Mouse (Mus musculus) kidney, postnatal 14 days (tissue): ENCODE measurements at regions not wholly inside any gene's neighbourhood (a gene's known extent, or its start where the extent isn't known, plus 50 kb on each side); places are given as distances from the start of the nearest gene placed in this dataset.

Experiments
- DNase-seq: peaks from one replicate; pipeline ENCODE4 v3.0.0; 2022; ENCODE audit warnings: mixed read lengths

GRCm38 (mm10) chr12:51009644-51010043 lies 338.2 kb upstream of the G2e3 start:
- DNase-seq: no peak

- DNase-seq: no peak
Measured at GRCm38 (mm10) chr12:51001722-51002592, 345.9 kb upstream of the G2e3 start.

- DNase-seq: no peak
Measured at GRCm38 (mm10) chr12:51001096-51001495, 346.8 kb upstream of the G2e3 start.

- no peak for DNase-seq
Measured at GRCm38 (mm10) chr12:51000281-51001075, 347.4 kb upstream of the G2e3 start.

GRCm38 (mm10) chr12:50999295-51000237 lies 348.3 kb upstream of the G2e3 start:
- peak; percentile 80 for DNase-seq

GRCm38 (mm10) chr12:50995664-50996063 lies 346.8 kb upstream of the Prkd1 start:
- no peak for DNase-seq

- no peak for DNase-seq
Measured at GRCm38 (mm10) chr12:50989561-50990325, 340.8 kb upstream of the Prkd1 start.

GRCm38 (mm10) chr12:50981318-50981717 lies 332.4 kb upstream of the Prkd1 start:
- DNase-seq: no peak

GRCm38 (mm10) chr12:50980800-50981199 lies 331.9 kb upstream of the Prkd1 start:
- no peak for DNase-seq

GRCm38 (mm10) chr12:50970759-50971122 lies 321.8 kb upstream of the Prkd1 start:
- DNase-seq: no peak

GRCm38 (mm10) chr12:50969887-50970758 lies 321.2 kb upstream of the Prkd1 start:
- DNase-seq: no peak

- no peak for DNase-seq
Measured at GRCm38 (mm10) chr12:50969402-50969801, 320.5 kb upstream of the Prkd1 start.

GRCm38 (mm10) chr12:50967168-50967810 lies 318.4 kb upstream of the Prkd1 start:
- no peak for DNase-seq

- DNase-seq: no peak
Measured at GRCm38 (mm10) chr12:50953971-50954370, 305.1 kb upstream of the Prkd1 start.

GRCm38 (mm10) chr12:50947035-50947434 lies 298.1 kb upstream of the Prkd1 start:
- no peak for DNase-seq

- DNase-seq: peak; percentile 70
Measured at GRCm38 (mm10) chr12:50943741-50944521, 295.0 kb upstream of the Prkd1 start.

- DNase-seq: no peak
Measured at GRCm38 (mm10) chr12:50943340-50943739, 294.4 kb upstream of the Prkd1 start.

- no peak for DNase-seq
Measured at GRCm38 (mm10) chr12:50935516-50935915, 286.6 kb upstream of the Prkd1 start.

- no peak for DNase-seq
Measured at GRCm38 (mm10) chr12:50932496-50932895, 283.6 kb upstream of the Prkd1 start.

- no peak for DNase-seq
Measured at GRCm38 (mm10) chr12:50929641-50930040, 280.7 kb upstream of the Prkd1 start.
